Mouse (Mus musculus) spleen, postnatal 10 days (tissue): ENCODE data around the gene Pcp4l1.
"Not testable (repeated sequence)": the region's sequence is repeated elsewhere in the genome, so short reads cannot be mapped to it uniquely, and the experiment has no call there.

Experiments
- DNase-seq, 2 experiments: peaks; one replicate each; pipeline ENCODE4 v3.0.0; 2021 to 2022; ENCODE audit warnings: low spot score in 2 of 2

The Pcp4l1 gene

GRCm38 (mm10) chr1:171187851-171188700 is 8.0 kb downstream of the Pcp4l1 start:
- no peak for DNase-seq

- DNase-seq, result no peak
Measured at GRCm38 (mm10) chr1:171185655-171186054, 10.4 kb downstream of the Pcp4l1 start.

GRCm38 (mm10) chr1:171184314-171184713 is 11.8 kb downstream of the Pcp4l1 start:
- DNase-seq, result peak in 1 of 2 experiments; percentile 60

GRCm38 (mm10) chr1:171183620-171184019 is 12.4 kb downstream of the Pcp4l1 start:
- no peak for DNase-seq

- no peak for DNase-seq
Measured at GRCm38 (mm10) chr1:171183025-171183424, 13.0 kb downstream of the Pcp4l1 start.

- DNase-seq, result no peak
Measured at GRCm38 (mm10) chr1:171179487-171180171, 16.4 kb downstream of the Pcp4l1 start.

GRCm38 (mm10) chr1:171172779-171173178 is 23.3 kb downstream of the Pcp4l1 start:
- DNase-seq, result no peak

GRCm38 (mm10) chr1:171171138-171171537 is 24.9 kb downstream of the Pcp4l1 start:
- no peak for DNase-seq

DNA sequence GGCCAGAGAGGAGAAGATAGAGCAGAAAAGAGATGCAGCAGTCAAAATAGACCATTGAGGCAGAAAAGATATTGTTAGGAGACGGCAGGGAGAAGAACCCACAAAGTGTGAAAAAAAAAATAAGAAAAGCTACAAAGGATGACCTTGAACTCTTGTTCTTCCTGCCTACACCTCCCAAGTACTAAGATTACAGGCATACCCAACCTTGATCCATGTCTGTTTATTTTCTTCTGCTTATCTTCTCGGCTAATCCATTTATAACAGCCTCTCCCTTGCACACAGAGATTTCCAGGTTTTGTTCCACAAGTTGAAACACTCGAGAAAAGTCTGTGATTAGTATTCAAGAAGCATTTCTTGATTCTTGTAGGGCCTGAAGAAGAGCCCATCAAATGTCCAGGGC is 26.2 kb downstream of the Pcp4l1 start:
- no peak for DNase-seq

DNA sequence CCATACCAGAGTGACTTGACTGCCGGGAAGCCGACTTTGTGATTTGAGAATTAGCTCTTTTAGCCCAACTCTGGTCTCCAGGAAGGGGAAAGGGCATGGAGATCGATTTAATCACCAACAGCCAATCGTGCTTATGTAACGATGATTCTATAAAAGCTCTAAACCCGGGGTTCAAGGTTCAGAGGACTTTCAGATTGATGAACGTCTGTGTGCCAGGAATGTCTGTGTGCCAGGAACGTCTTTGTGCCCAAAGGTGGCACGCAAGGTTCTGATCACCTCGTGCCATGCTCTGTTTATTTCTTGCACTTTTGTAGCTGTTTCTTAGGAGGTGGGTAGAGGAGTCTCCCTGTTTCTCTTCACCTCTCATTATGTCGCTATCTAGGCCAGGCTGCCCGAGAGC is 27.2 kb downstream of the Pcp4l1 start:
- DNase-seq, result no peak

GRCm38 (mm10) chr1:171165629-171166345 is 30.3 kb downstream of the Pcp4l1 start:
- no peak for DNase-seq

- no peak for DNase-seq
Measured at GRCm38 (mm10) chr1:171164258-171164657, 31.8 kb downstream of the Pcp4l1 start.

DNA sequence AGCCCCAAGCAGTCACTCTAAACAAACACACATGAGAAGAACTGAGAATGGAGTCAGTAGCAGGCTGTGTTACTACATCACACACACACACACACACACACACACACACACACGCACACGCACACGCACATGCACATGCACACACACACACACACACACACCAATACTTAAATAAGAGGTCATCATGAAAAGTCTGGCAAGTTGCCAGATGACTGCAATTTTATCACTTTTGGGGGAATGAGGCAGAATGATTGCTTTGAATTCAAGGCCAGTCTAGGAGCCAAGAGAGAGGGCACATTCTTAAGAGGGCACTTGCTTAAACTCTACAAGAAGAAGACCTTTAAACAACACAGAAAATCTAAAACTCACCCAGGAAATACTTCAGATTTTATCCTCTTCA is 33.5 kb downstream of the Pcp4l1 start:
- DNase-seq, result no peak

- DNase-seq, result no peak
Measured at GRCm38 (mm10) chr1:171159485-171159975, 36.5 kb downstream of the Pcp4l1 start.

GRCm38 (mm10) chr1:171157965-171158364 is 38.1 kb downstream of the Pcp4l1 start:
- no peak for DNase-seq

DNA sequence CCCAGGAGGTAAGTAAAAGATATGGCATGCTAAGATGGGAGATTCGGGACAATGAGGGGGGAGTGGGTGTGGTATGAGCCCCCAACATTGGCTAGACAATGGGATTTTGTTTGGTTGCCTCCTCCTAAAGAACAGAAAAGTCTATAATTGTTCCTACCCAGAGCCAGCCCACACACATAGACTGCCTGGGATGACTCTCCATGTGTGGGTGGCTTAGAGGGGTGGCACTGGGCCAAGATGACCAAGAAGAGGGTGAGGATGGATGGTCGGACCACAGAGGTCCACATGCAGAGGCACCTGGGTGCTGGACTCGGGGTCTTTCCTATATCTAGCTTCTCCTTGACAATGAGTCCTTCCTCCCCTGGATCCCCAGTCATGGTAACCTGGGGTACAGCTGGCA is 39.4 kb downstream of the Pcp4l1 start:
- DNase-seq, result no peak

GRCm38 (mm10) chr1:171151966-171152365 is 44.1 kb downstream of the Pcp4l1 start:
- no peak for DNase-seq

DNA sequence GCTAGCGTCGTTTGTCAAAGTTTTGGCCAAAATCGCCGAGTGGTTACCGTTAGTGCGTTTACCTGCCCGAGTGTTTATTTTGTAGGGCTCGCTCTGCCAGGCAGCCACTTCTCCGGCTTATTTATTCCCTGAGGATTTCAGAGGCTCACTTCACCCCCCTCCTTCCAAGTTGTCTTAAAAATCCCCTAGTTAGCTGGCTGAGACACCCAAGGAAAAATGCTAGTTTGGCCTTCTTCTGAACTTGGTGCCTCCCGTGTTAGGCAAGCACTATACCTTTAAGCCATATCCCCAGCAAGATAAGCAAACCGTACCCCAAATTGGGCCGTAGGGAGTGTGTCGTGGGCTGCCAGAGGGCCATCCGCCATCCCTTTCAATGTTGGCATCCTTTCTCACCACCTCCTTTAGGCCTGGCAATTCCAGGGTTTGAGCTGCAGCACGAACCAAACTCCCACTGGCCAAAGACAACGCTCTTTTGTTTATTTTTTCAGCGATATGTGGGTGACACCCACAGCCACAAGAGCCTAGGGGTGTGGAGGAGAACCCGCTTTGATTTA is 45.2 kb downstream of the Pcp4l1 start:
- no peak for DNase-seq

- peak; percentile 93 to 98 for DNase-seq
Measured at GRCm38 (mm10) chr1:171149974-171150760, 45.9 kb downstream of the Pcp4l1 start, which contains the start of the genes Sdhc and Mpz. Gene Sdhc (minus strand): TSS chr1:171150603. Gene Mpz (plus strand): TSS chr1:171150711.

- DNase-seq, result not testable (repeated sequence)
Measured at GRCm38 (mm10) chr1:171142981-171143380, 53.1 kb downstream of the Pcp4l1 start.
